Mouse (Mus musculus) G1E (cell line): ENCODE measurements around the gene Gramd1b. TPM values are rescaled to one million over a fixed set of nuclear protein-coding genes. Genes with fewer than 3 reads are reported as not detected.

Source experiments
- ATAC-seq: 2 replicates; pipeline ENCODE4 v1.8.0; 2016; ENCODE audit warnings: mild to moderate bottlenecking; ENCODE audit not compliant: insufficient number of reproducible peaks, poor library complexity, low FRiP score, severe bottlenecking; ENCODE audit errors: extremely low read depth
- DNase-seq: peaks from one replicate; pipeline ENCODE4 v3.0.0; 2012; ENCODE audit warnings: low spot score
- H3K27me3 ChIP-seq: 2 replicates; pipeline ENCODE4 v1.6.1; 2012; ENCODE audit warnings: mild to moderate bottlenecking, low read length, inconsistent platforms; ENCODE audit not compliant: insufficient read depth
- H3K36me3 ChIP-seq: replicated peaks from 2 replicates; pipeline ENCODE3; 2012; ENCODE audit warnings: mild to moderate bottlenecking, inconsistent platforms
- H3K4me1 ChIP-seq: 2 replicates; pipeline ENCODE4 v1.6.1; 2012; ENCODE audit warnings: low read depth, low read length, inconsistent platforms, mixed read lengths; ENCODE audit not compliant: insufficient read depth
- H3K4me3 ChIP-seq: 2 replicates; pipeline ENCODE4 v1.5.1; 2012; ENCODE audit warnings: low read depth, mild to moderate bottlenecking, inconsistent platforms, low read length, moderate library complexity, mixed read lengths
- H3K9me3 ChIP-seq: replicated peaks from 2 replicates; pipeline ENCODE4 v1.6.1; 2012; ENCODE audit warnings: inconsistent platforms
- CTCF ChIP-seq: IDR thresholded peaks from 2 replicates; pipeline ENCODE4 v1.5.1; 2012; ENCODE audit warnings: low read depth, low read length, inconsistent platforms, mixed read lengths
- GATA1 ChIP-seq: IDR thresholded peaks from 2 replicates; pipeline ENCODE4 v1.6.1; 2012; ENCODE audit warnings: borderline replicate concordance, low read length, inconsistent platforms, mixed read lengths
- GATA2 ChIP-seq: IDR thresholded peaks from 2 replicates; pipeline ENCODE4 v1.6.1; 2012; ENCODE audit warnings: low read depth, low read length, inconsistent platforms, borderline replicate concordance
- POLR2AphosphoS5 ChIP-seq: IDR thresholded peaks from 2 replicates; pipeline ENCODE4 v1.6.1; 2012; ENCODE audit warnings: low read depth, low read length, inconsistent platforms; ENCODE audit not compliant: insufficient replicate concordance
- TAL1 ChIP-seq: conservative IDR thresholded peaks from 2 replicates; pipeline ENCODE4 v1.6.1; 2012; ENCODE audit warnings: low read depth, low read length, inconsistent platforms, mixed read lengths
- polyA plus RNA-seq: library from polyadenylated mRNA; stranded (reverse); fragments of >175 nt; gene quantifications from 2 replicates; pipeline ENCODE4 v1.2.3, GENCODE M21; 2012
- total RNA-seq, 2 experiments: library from RNA; stranded (forward) in 1 of 2; stranded (reverse) in 1 of 2; fragments of 200-1000 nt in 1 of 2; fragments of >200 nt in 1 of 2; fragmentation: Nextera tagmentation in 1 of 2; gene quantifications; 2 replicates each; pipeline ENCODE4 v1.2.3; 2014 to 2017

The Gramd1b gene
- total and polyA plus RNA-seq, 3 experiments: 1.3 to 2.1 TPM; not detected in 1

GRCm38 (mm10) chr9:40477611-40478010, 53.6 kb downstream of the Gramd1b start:
- TF ChIP-seq TAL1 (no peak), POLR2AphosphoS5 (no peak), CTCF (no peak), GATA2 (no peak), GATA1 (no peak)
- DNase-seq (no peak), ATAC-seq (no peak)
- H3K4me1 ChIP-seq: no peaks in the 10 kb centered on the region
- H3K4me3 ChIP-seq: no peak overlapping the region
- no peaks in the 10 kb centered on the region for H3K36me3 ChIP-seq
- H3K9me3 ChIP-seq: peaks cover 3% of the 10 kb centered on the region
- H3K27me3 ChIP-seq: no peaks in the 10 kb centered on the region

GRCm38 (mm10) chr9:40476098-40476497, 55.1 kb downstream of the Gramd1b start:
- H3K4me1 ChIP-seq: no peaks in the 10 kb centered on the region
- ATAC-seq (no peak), DNase-seq (no peak)
- peaks cover 3% of the 10 kb centered on the region for H3K9me3 ChIP-seq
- no peaks in the 10 kb centered on the region for H3K36me3 ChIP-seq
- TF ChIP-seq CTCF (no peak), POLR2AphosphoS5 (no peak)
- H3K4me3 ChIP-seq: no peak overlapping the region
- no peaks in the 10 kb centered on the region for H3K27me3 ChIP-seq

- DNase-seq (no peak), ATAC-seq (no peak)
- Histone ChIP-seq H3K27me3 (no peaks in the 10 kb centered on the region), H3K4me3 (no peak overlapping the region), H3K4me1 (no peaks in the 10 kb centered on the region), H3K36me3 (no peaks in the 10 kb centered on the region), H3K9me3 (no peaks in the 10 kb centered on the region)
- TF ChIP-seq TAL1 (no peak), GATA2 (no peak), GATA1 (no peak), POLR2AphosphoS5 (no peak), CTCF (no peak)
Measured at GRCm38 (mm10) chr9:40472961-40473510, 58.1 kb downstream of the Gramd1b start.

- no peak for TF ChIP-seq POLR2AphosphoS5
- no peak for TF ChIP-seq TAL1
- TF ChIP-seq CTCF: no peak
- no peak for TF ChIP-seq GATA2
- no peak for TF ChIP-seq GATA1
- Histone ChIP-seq H3K9me3 (no peaks in the 10 kb centered on the region), H3K4me1 (no peaks in the 10 kb centered on the region), H3K4me3 (no peak overlapping the region), H3K36me3 (no peaks in the 10 kb centered on the region), H3K27me3 (no peaks in the 10 kb centered on the region)
- no peak for ATAC-seq
- no peak for DNase-seq
Measured at GRCm38 (mm10) chr9:40469403-40470137, 61.6 kb downstream of the Gramd1b start.

- no peak for ATAC-seq
- Histone ChIP-seq H3K9me3 (no peaks in the 10 kb centered on the region), H3K4me3 (no peak overlapping the region), H3K36me3 (no peaks in the 10 kb centered on the region), H3K4me1 (no peaks in the 10 kb centered on the region), H3K27me3 (no peaks in the 10 kb centered on the region)
- TF ChIP-seq TAL1 (no peak), GATA1 (no peak), POLR2AphosphoS5 (no peak), CTCF (no peak), GATA2 (no peak)
- no peak for DNase-seq
Measured at GRCm38 (mm10) chr9:40466782-40467181, 64.4 kb downstream of the Gramd1b start.

GRCm38 (mm10) chr9:40465596-40465995, 65.6 kb downstream of the Gramd1b start:
- TF ChIP-seq TAL1: no peak
- TF ChIP-seq GATA1: no peak
- TF ChIP-seq GATA2: no peak
- TF ChIP-seq POLR2AphosphoS5: no peak
- TF ChIP-seq CTCF: no peak
- H3K36me3 ChIP-seq: no peaks in the 10 kb centered on the region
- H3K9me3 ChIP-seq: no peaks in the 10 kb centered on the region
- no peaks in the 10 kb centered on the region for H3K27me3 ChIP-seq
- H3K4me3 ChIP-seq: no peak overlapping the region
- no peaks in the 10 kb centered on the region for H3K4me1 ChIP-seq
- ATAC-seq (no peak), DNase-seq (no peak)

GRCm38 (mm10) chr9:40462401-40462800, 68.8 kb downstream of the Gramd1b start:
- H3K27me3 ChIP-seq: no peaks in the 10 kb centered on the region
- H3K4me1 ChIP-seq: no peaks in the 10 kb centered on the region
- no peaks in the 10 kb centered on the region for H3K9me3 ChIP-seq
- no peak for DNase-seq
- H3K36me3 ChIP-seq: no peaks in the 10 kb centered on the region
- ATAC-seq: no peak
- no peak for TF ChIP-seq POLR2AphosphoS5
- no peak for TF ChIP-seq GATA2
- TF ChIP-seq TAL1: no peak
- TF ChIP-seq GATA1: no peak
- TF ChIP-seq CTCF: no peak
- no peak overlapping the region for H3K4me3 ChIP-seq
